Mouse (Mus musculus): ENCODE measurements around the gene Sptan1. TPM values are rescaled to one million over a fixed set of nuclear protein-coding genes. Genes with fewer than 3 reads are reported as not detected.
A peak's percentile ranks its signal among the peaks of the same experiment; 100 is the strongest.

Gene Sptan1
- polyA plus RNA-seq, 1 experiment from 2014 or later = 90.0 TPM

- Histone ChIP-seq H3K27ac (peak overlapping the region; percentile 96), H3K4me1 (replicated peaks) (peaks cover 33% of the 10 kb centered on the region)
- no peak; the same call in 1 of the 2 replicates for ATAC-seq (ENCODE audit: insufficient number of reproducible peaks, insufficient read depth, low FRiP score, low TSS enrichment, low read depth)
Measured at GRCm38 (mm10) chr2:30062249-30063093, 97.1 kb downstream of the Sptan1 start.

GRCm38 (mm10) chr2:30063235-30063634, 97.9 kb downstream of the Sptan1 start:
- H3K27me3 ChIP-seq = no peaks in the 10 kb centered on the region
- peak overlapping the region; percentile 85 for H3K4me2 ChIP-seq
- peak overlapping the region; percentile 96 for H3K27ac ChIP-seq
- peak overlapping the region; percentile 81 for H3K9ac ChIP-seq (replicated peaks)
- peaks cover 4% of the 10 kb centered on the region for H3K36me3 ChIP-seq
- no peak for ATAC-seq (ENCODE audit: insufficient number of reproducible peaks, insufficient read depth, low FRiP score, low TSS enrichment, low read depth)
- peaks cover 38% of the 10 kb centered on the region for H3K4me1 ChIP-seq (replicated peaks)
- no peaks in the 10 kb centered on the region for H3K9me3 ChIP-seq
- peak overlapping the region; percentile 62 for H3K4me3 ChIP-seq (replicated peaks)
- 5% methylated on average over 8 of the region's 8 CpGs for WGBS

More at GRCm38 (mm10) chr2:30062249-30063093, 97.1 kb downstream of the Sptan1 start:
- peak overlapping the region; percentile 62 for H3K4me3 ChIP-seq (replicated peaks)
- no peaks in the 10 kb centered on the region for H3K36me3 ChIP-seq
- no peaks in the 10 kb centered on the region for H3K27me3 ChIP-seq
- H3K9me3 ChIP-seq = no peaks in the 10 kb centered on the region
- peak overlapping the region; percentile 81 for H3K9ac ChIP-seq (replicated peaks)
- H3K4me2 ChIP-seq = peak overlapping the region; percentile 85
- WGBS = under 1% methylated on average over 40 of the region's 40 CpGs

- WGBS = 18% methylated on average over 2 of the region's 3 CpGs
- Histone ChIP-seq H3K27me3 (no peaks in the 10 kb centered on the region), H3K36me3 (peaks cover 10% of the 10 kb centered on the region), H3K4me1 (replicated peaks) (peaks cover 43% of the 10 kb centered on the region), H3K4me3 (replicated peaks) (peak overlapping the region; percentile 62), H3K9ac (replicated peaks) (peak overlapping the region; percentile 81), H3K4me2 (peak overlapping the region; percentile 85), H3K9me3 (no peaks in the 10 kb centered on the region), H3K27ac (0 out of 2 replicates have a peak overlapping the region, but pooled peaks have one; percentile 5)
- no peak for ATAC-seq (ENCODE audit: insufficient number of reproducible peaks, insufficient read depth, low FRiP score, low TSS enrichment, low read depth)
Measured at GRCm38 (mm10) chr2:30063791-30064190, 98.4 kb downstream of the Sptan1 start.

GRCm38 (mm10) chr2:30064298-30064697, 98.9 kb downstream of the Sptan1 start:
- Histone ChIP-seq H3K4me3 (replicated peaks) (peak overlapping the region; percentile 62; the same call in 1 of the 2 replicates), H3K27me3 (no peaks in the 10 kb centered on the region), H3K9ac (replicated peaks) (peak overlapping the region; percentile 34; the same call in 1 of the 2 replicates), H3K36me3 (peaks cover 15% of the 10 kb centered on the region), H3K27ac (0 out of 2 replicates have a peak overlapping the region, but pooled peaks have one; percentile 5), H3K9me3 (no peaks in the 10 kb centered on the region), H3K4me1 (replicated peaks) (peaks cover 43% of the 10 kb centered on the region), H3K4me2 (peak overlapping the region; percentile 85)
- 38% methylated on average over 3 of the region's 3 CpGs for WGBS
- no peak for ATAC-seq (ENCODE audit: insufficient number of reproducible peaks, insufficient read depth, low FRiP score, low TSS enrichment, low read depth)

GRCm38 (mm10) chr2:30066046-30066901, 100.9 kb downstream of the Sptan1 start:
- whole genome bisulfite sequencing = under 1% methylated on average over 78 of the region's 101 CpGs
- H3K27ac ChIP-seq = peak overlapping the region; percentile 100
- peak overlapping the region; percentile 99 for H3K9ac ChIP-seq (replicated peaks)
- peak overlapping the region; percentile 83 for H3K4me2 ChIP-seq
- H3K4me1 ChIP-seq (replicated peaks) = peaks cover 40% of the 10 kb centered on the region
- H3K36me3 ChIP-seq = peaks cover 30% of the 10 kb centered on the region
- H3K27me3 ChIP-seq = no peaks in the 10 kb centered on the region
- no peaks in the 10 kb centered on the region for H3K9me3 ChIP-seq
- peak; percentile 94 for ATAC-seq (ENCODE audit: insufficient number of reproducible peaks, insufficient read depth, low FRiP score, low TSS enrichment, low read depth)
- H3K4me3 ChIP-seq (replicated peaks) = peak overlapping the region; percentile 100

GRCm38 (mm10) chr2:30067031-30067888, 101.9 kb downstream of the Sptan1 start:
- Histone ChIP-seq H3K36me3 (peaks cover 34% of the 10 kb centered on the region), H3K27me3 (no peaks in the 10 kb centered on the region), H3K9ac (replicated peaks) (peak overlapping the region; percentile 99), H3K9me3 (no peaks in the 10 kb centered on the region), H3K4me3 (replicated peaks) (peak overlapping the region; percentile 100), H3K4me2 (peak overlapping the region; percentile 83), H3K4me1 (replicated peaks) (peaks cover 35% of the 10 kb centered on the region), H3K27ac (peak overlapping the region; percentile 100)
- under 1% methylated on average over 52 of the region's 69 CpGs for WGBS
- ATAC-seq (ENCODE audit: insufficient number of reproducible peaks, insufficient read depth, low FRiP score, low TSS enrichment, low read depth) = no peak

GRCm38 (mm10) chr2:30067962-30068361, 102.6 kb downstream of the Sptan1 start:
- peaks cover 35% of the 10 kb centered on the region for H3K4me1 ChIP-seq (replicated peaks)
- ATAC-seq (ENCODE audit: insufficient number of reproducible peaks, insufficient read depth, low FRiP score, low TSS enrichment, low read depth) = no peak
- no peak overlapping the region for H3K27ac ChIP-seq
- H3K4me3 ChIP-seq (replicated peaks) = peak overlapping the region; percentile 100
- H3K4me2 ChIP-seq = peak overlapping the region; percentile 83
- no peaks in the 10 kb centered on the region for H3K27me3 ChIP-seq
- WGBS = 20% methylated on average over 7 of the region's 7 CpGs
- H3K9me3 ChIP-seq = no peaks in the 10 kb centered on the region
- peak overlapping the region; percentile 99 for H3K9ac ChIP-seq (replicated peaks)
- peaks cover 41% of the 10 kb centered on the region for H3K36me3 ChIP-seq

- Histone ChIP-seq H3K27ac (0 out of 2 replicates have a peak overlapping the region, but pooled peaks have one; percentile 29), H3K4me2 (no peak overlapping the region), H3K27me3 (no peaks in the 10 kb centered on the region), H3K4me3 (replicated peaks) (no peak overlapping the region), H3K36me3 (peaks cover 51% of the 10 kb centered on the region), H3K9ac (replicated peaks) (no peak overlapping the region), H3K9me3 (no peaks in the 10 kb centered on the region), H3K4me1 (replicated peaks) (peaks cover 8% of the 10 kb centered on the region)
- WGBS = 80% methylated on average over 7 of the region's 7 CpGs
- ATAC-seq (ENCODE audit: insufficient number of reproducible peaks, insufficient read depth, low FRiP score, low TSS enrichment, low read depth) = no peak
Measured at GRCm38 (mm10) chr2:30072875-30073274, 107.5 kb downstream of the Sptan1 start.

GRCm38 (mm10) chr2:30073285-30073684, 107.9 kb downstream of the Sptan1 start:
- Histone ChIP-seq H3K4me1 (replicated peaks) (peaks cover 8% of the 10 kb centered on the region), H3K9ac (replicated peaks) (no peak overlapping the region), H3K9me3 (no peaks in the 10 kb centered on the region), H3K27ac (0 out of 2 replicates have a peak overlapping the region, but pooled peaks have one; percentile 29), H3K4me2 (no peak overlapping the region), H3K36me3 (peaks cover 47% of the 10 kb centered on the region), H3K4me3 (replicated peaks) (no peak overlapping the region), H3K27me3 (no peaks in the 10 kb centered on the region)
- WGBS = 87% methylated on average over 3 of the region's 3 CpGs
- no peak for ATAC-seq (ENCODE audit: insufficient number of reproducible peaks, insufficient read depth, low FRiP score, low TSS enrichment, low read depth)

GRCm38 (mm10) chr2:30075625-30076024, 110.3 kb downstream of the Sptan1 start:
- ATAC-seq (ENCODE audit: insufficient number of reproducible peaks, insufficient read depth, low FRiP score, low TSS enrichment, low read depth) = no peak
- H3K4me2 ChIP-seq = no peak overlapping the region

More at GRCm38 (mm10) chr2:30075625-30076024, 110.3 kb downstream of the Sptan1 start:
- H3K4me3 ChIP-seq (replicated peaks) = no peak overlapping the region
- no peaks in the 10 kb centered on the region for H3K27me3 ChIP-seq
- no peaks in the 10 kb centered on the region for H3K9me3 ChIP-seq
- H3K36me3 ChIP-seq = peaks cover 24% of the 10 kb centered on the region
- no peak overlapping the region for H3K27ac ChIP-seq
- no peak overlapping the region for H3K9ac ChIP-seq (replicated peaks)
- peaks cover 10% of the 10 kb centered on the region for H3K4me1 ChIP-seq (replicated peaks)
- WGBS = 71% methylated on average over 3 of the region's 3 CpGs
